Mouse (Mus musculus) frontal cortex, adult 2 months (tissue): Measurements from ENCODE around the gene Wipi2. TPM values are rescaled to one million over a fixed set of nuclear protein-coding genes. Genes with fewer than 3 reads are reported as not detected.
A peak's percentile ranks its signal among the peaks of the same experiment; 100 is the strongest.

ENCODE experiments used
- DNase-seq, 2 experiments: peaks; one replicate each; pipeline ENCODE4 v3.0.0; 2022; ENCODE audit warnings: low spot score in 1 of 2; ENCODE audit errors: extremely low spot score in 1 of 2
- polyA plus RNA-seq: library from polyadenylated mRNA; depleted of rRNA; stranded (reverse); fragments of >200 nt; gene quantifications from 2 replicates; pipeline ENCODE4 v1.2.3, GENCODE M21; 2012

Gene Wipi2
- polyA plus RNA-seq, 1 experiment = 74.2 TPM

DNA sequence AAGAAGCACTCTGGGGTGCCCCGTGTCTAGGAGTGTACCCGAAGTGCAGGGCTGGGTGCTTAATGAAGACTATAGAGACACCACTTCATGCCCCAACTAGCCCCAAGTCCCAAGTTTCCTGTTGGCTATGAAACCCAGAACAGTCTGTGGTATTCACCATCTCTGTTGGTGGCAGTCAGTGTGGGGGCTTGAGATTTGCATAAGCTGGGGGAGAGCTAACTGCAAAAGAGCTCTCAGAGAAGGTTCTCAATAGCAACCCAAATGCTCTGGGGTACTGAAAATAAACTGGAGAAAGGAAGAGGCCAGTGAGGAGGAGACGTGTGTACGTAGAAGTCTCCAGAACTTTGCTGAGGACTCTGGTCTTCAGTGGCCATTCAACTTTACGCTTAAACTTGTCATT is 55.0 kb downstream of the Wipi2 start:
- no peak for DNase-seq

DNA sequence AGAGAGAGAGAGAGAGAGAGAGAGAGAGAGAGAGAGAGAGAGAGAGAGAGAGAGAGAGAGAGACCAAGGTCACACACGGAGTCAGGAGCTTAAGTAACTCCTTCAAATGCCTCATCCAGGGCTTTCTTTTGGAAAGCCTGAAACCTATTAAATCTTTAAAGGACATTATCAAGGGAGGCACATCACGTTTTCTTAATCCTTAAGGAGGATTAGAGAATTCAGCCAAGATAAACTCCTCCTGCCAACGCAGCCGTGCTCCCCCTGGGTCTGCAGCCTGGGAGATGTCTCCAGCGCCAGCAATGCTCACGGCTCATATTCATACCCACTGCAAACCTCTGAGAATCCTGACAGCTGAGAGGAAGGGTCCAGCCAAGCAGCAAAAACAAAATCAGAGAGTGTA is 61.4 kb downstream of the Wipi2 start:
- no peak for DNase-seq

DNA sequence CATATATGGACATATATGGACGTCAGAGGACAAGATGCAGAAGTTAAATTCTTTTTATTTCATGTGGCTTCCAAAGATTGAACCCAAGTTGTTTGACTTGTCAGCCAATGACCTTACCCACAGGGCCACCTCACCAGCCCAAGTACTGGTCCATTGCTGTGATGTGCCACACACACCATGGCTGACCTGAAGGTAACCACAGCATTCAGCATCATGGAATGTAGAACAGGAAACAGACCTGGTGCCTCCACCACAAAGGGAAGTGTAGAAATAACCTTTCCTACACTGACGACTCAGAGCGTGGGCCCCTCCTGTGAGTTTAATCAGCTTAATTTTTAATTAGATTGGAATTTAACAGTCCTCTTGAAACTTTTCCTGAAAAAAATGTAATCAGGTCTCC is 62.8 kb downstream of the Wipi2 start:
- DNase-seq = no peak

DNA sequence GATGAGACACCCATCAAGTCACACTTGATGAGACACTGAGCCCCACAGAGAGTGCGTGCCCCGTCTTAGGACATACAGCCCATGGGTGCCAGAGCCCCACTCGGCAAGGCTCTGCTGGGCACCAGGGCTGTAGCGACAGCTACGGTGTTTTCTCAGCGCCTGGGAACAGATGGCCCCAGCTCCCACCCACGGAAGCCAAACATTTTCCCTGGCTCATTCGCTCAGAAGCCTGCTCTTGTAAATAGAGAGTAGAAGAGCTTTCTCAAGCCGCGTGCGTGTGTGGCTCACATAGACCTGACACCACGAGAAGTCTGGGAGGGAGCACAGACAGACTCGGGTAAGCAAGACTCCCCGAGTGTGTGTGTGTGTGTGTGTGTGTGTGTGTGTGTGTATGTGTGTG is 64.8 kb downstream of the Wipi2 start, which contains the start of gene Slc29a4:
Slc29a4 (plus strand) TSS at position 265 of the 400 bp plus-strand sequence.
- peak; percentile 67 to 85 for DNase-seq

DNA sequence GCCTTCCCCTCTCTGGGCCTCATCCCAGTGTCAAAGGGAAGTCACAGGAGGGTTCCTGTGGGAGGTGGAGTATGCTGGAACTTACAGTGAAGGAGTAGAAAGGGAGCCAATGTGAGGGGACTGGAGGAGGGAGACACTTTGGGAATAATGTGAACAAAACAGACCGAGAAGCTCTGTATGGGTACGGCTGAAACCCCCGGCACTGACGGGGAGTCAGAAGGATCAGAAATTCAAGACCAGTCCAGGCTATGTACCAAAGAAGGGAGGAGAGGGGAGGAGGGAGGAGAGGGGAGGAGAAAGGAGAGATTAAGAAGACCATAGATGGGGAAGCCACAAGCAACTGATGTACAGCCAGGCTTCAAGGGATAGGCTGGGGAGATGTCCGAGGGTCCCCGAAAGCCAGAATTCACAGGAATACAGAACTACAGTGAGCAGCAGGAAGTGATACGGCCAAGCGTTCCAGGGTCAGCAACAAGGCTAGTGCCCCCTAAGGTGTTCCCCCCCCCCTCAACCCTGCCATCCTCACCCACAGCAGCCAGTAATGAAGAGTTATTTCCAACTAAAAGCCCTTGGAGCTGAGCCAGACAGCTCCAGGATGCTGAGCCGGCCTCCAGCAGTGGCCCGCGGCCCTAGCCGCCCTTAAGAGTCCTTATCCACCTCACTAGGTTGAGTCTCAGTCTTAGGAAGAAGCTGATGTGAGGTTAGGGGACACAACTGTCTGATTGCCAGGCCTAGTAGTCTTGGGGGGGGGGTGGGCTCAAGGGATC is 65.7 kb downstream of the Wipi2 start:
- DNase-seq = no peak

DNA sequence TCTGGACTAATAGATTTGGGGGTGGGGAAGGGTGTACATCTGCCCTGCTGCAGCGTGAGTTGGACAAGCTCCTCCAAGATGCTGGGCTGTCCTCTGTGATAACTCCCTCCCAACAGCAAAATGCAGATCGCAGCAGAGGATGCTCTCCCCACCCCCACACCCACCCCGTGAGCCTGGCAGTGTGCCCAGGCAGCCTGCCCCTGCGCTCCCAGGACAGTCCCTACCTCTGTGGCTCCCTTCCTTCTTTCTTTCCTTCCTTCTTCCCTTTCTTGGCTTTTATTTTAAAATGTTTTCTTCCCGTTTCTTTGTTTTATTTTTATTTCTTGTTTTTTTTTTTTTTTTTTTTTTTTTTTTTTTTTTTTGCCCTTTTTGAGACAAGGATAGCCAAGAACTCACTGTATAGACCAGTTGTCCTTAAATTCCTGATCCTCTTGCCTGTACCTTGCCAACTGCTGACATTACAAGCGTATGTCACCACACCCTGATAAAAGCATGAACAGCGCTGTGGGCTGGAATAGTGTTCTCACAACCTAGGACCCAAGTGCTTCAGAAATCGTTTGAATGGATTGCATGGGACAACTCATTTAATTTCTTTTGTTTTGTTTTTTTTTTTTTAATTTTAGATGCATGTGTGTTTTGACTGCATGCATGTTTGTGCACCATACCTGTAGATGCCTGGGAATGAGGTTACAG is 66.4 kb downstream of the Wipi2 start:
- no peak for DNase-seq

DNA sequence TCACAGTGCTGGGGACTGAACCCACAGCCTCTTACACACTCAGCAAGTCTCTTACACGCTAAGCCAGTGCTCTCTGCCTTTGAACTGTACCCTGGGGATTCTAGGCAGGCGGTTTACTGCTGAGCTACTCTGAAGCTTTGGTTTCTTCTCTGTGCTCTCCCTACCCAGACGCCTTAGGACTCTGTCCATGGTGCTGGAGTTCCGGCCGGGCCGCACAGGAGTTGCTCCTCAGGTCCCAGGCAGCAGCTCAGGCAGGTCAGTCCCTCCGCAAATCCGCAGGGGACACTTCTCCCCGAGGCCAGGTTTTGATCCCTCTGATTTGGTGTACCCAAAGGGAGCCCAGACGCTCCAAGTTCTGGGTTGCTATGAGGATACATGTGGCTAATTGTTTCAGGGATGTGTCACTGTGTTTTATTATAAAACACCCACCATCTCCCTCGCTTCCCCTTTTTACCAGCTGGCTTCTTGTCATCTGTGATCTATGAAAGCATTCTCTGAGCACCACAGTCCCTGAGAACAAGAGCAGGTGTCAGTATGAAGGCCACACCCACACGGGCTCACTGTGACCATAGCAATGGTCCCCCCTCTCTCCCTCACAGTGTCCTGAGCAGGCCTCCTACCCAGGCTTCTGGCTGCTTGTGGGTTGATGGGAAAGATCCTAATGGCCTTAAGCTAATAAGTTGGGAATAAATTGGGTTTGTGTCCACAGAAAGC is 67.3 kb downstream of the Wipi2 start:
- no peak for DNase-seq

DNA sequence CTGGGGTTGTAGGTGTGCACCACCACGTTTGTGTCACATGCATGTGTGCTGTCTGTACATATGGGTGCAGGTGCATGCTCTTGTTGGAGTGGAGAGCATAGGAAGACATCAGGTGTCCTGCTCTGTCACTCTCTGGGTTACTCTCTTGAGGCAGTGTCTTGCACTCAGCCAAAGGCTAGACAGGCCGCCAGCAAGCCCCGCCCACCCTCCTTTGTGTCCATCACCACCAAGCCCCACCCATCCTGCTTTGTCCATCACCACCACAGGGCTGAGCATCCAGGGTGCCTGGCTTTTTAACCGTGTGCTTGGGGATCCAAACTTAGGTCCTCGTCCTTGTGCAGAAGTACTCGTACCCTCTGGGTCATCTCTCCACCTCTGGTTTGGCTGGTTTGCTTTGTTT is 68.8 kb downstream of the Wipi2 start:
- no peak for DNase-seq

DNA sequence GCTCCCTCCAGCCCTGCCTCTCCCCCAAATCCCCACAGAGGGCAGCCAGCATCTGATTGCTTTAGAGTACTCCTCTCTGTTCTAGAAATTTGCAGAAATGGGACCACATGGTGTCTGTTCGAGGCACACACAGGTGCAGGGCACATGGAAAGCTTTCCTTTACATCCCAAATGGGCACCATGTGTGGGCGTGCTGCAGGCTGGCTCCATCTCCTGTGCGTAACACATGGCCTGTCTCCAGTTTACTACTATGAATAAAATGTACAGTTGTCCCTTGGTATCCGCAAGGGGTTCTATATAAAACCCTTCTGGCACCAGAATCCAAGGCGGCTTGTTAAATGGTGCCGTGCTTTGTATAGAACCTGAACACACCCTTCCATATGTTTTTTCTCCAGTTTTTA is 69.4 kb downstream of the Wipi2 start:
- DNase-seq = peak; percentile 79 to 82

DNA sequence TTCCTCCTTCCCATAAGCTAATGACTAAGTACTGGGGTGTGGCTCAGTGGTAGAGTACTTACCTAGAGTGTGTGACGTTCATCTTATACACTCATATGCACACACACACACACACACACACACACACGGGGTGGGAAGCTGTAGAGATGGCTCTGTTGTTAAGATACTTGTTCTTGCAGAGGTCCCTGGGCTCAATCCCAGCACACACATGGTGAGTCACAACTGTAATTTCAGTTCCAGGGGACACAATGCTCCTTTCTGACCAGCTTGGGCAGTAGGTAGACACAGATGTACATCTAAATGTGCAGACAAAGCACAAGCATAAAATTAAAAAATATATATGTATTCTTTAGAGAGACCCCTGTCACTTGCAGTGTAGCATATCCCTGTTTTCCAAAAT is 70.2 kb downstream of the Wipi2 start:
- no peak for DNase-seq

DNA sequence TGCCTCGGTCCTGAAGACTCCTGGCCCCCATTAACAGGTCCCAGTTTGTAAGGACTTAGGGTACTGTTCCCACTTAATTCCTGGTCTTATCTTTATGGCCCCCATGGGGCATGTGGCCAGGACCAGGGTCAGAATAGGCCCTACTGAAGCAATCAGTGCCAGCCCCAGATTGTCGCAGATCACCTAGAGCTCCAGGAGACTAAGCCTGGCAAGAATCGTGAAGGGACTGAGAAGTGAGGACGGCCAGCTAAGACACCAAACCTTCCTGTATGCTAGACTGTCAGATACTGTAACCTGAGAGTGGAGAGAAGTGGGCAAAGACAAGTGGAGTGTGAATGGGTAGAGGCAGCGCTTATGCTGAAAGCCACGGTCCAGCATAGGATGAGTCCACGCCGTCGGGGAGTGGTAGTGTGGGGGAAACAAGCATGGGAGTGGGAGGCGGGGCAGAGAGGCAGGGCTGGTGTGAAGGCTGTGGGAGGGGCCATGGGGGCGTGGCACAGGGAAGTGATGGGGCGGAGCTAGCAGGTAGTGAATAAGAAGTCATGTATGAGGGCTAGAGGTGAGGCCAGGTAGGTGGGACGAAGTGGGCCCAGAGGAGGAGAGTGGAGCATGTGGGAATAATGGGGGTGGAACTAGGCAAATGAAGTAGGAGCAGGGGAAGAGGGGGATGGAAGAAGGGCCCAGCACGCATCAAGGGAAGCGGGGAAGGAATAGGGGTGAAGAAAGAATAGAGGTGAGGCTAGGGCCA is 73.5 kb downstream of the Wipi2 start:
- no peak for DNase-seq

DNA sequence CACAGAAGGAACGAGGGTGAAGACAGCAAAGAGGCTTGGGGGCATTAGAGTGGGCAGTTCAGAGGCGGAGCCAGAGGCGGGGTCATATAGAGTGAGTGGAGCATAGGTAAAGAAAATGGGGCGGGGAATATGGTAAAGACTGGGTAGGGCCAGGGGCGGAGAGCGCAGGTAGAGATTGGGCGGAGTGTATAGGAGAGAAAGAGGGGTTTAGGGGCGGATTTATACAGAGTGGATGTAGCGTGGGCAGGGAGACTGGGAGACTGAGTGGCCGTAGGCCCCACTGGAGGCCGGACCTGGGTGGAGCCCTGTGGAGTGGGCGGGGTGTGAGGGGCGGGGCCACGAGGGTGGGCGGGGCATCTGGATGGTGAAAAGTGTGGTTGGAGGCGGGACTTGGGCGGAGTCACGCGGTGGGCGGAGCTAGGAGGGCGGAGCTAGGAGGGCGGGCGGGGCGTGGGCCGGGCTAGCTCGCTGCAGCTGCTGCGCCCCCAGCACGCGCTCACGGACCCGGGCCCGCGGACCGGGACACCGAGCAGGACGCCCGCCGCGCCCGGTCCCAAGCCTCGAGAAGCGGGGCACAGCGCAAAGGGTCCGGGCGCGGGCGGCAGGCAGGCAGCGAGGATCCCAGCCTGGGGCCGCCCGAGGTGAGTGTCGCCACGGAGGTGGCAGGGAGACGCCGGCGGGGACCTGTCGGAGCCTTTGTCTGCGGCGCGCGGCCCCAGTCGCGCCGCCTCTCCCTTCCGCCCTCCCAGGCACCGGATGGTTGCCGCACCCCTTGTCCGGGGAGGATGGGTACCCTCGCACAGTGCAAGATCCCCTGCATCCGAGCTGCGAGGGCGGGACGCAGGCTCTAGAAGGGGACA is 74.4 kb downstream of the Wipi2 start:
- DNase-seq = no peak

DNA sequence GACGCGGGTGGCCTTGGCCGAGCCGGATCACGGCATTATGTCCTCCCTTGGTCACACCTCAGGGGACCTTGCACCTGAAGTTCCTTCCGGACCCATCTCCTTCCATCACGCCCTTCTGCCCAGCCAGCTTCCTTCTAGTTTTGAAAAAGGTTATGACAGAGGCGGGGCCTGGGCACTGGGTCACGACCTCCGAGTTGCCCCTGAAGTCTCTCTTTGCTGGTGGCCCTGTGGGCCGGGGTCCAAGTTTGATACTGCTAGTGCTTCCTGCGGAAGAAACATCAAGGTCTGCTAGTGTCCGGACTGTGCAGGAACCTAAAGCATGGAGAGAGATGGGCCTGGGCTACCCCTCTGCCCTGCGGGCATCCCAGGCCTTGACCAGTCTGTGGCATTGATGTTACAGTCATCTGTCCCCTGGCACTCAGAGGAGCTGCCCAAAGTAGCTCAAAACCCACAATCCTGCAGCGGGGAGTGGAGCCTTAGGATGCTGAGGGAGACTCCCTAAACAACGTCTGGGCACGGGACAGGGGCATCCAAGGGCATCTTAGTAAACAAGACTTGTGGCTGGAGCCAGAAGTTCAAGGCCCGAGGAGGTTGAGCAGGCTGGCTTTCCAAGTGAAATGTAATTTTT is 75.1 kb downstream of the Wipi2 start:
- DNase-seq = no peak

DNA sequence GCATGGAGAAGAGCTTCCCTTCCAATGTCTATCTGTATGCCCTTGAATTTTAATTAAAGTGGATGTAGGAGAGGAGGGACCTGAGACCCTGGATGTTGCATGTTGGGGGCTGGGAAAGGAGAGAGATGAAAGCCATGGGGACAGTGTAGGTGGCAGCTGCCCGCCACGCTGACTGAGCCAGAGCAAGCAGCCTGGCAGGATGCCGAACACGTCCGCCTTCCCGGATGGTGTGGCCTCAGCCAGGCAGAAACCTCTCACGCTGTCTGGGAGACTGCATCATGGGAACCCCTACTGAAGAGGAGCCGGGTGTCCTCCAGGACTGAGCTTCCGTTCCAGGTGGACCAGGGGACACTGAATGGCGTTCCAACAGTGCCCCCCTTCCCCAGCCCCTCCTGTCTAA is 76.1 kb downstream of the Wipi2 start:
- peak in 1 of 2 experiments; percentile 72 for DNase-seq

DNA sequence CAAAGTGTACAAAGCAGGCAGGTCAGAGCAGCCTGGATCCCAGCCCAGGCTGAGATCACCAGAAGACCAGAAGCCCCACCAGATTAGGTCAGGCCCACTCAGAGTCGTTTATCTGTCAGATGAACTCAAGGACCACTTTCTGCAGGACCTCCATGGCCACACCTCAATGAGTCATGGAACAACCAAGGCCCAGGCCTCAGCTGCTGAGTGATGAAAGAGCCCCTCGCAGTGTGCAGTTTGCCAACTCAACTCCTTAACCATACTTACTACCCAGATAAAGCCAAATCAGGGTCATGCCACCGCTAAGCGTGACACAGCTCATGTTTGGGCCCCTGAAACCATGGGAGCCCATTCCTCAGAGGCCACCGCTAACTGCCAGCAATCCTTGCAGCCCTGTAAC is 80.2 kb downstream of the Wipi2 start:
- no peak for DNase-seq

DNA sequence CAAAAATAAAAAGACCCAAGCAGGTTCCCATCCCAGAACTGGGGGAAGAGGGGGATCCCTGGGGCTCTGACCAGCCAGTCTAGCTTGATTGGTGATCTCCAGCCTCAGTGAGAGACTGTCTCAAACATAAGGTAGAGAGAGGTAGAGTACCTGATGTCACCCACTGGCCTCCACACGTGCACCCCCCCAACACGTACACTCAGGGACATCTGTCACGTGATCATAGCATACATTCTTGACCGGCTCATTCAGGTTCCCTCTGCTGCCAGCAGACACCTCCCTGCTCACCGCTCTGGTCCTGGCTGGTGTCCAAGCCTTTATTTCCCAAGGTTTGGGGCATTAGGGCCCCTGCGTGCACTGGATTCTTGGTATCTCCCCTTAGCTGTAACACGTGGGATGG is 81.9 kb downstream of the Wipi2 start:
- no peak for DNase-seq

DNA sequence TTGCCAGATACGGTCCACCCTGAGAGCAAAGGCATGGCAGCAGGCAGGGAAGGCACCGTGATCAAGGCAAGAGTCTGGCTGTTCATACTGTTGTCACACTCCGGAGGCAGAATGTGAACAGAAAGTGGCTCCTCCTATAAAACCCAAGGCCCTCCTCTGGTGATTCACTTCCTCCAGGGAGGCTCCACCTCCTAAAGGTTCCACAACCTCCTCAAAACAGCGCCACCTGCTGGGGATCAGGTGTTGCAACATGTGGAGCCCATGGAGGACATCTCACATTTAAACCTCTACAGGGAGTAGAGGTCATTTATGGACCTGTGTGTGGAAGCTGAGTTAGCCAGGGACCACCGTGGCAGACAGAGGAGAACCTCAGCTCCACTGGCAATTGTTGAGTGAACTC is 84.9 kb downstream of the Wipi2 start:
- DNase-seq = no peak

DNA sequence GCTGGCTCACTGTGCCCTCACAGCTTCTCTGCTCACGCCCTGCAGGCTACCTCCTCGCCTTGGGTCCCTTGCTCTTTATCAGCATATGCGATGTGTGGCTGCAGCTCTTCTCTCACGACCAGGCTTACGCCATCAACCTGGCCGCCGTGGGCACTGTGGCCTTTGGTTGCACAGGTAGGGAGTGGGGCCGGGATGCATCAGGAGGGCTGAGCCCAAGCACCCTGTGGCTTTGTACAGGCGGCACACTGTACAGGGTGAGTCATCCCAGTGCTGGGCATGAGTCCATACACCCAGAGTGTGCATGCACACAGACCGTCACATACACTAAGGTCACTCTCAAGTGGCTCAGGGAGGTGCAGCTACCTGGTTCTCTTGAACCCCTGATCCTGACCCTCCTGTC is 86.5 kb downstream of the Wipi2 start:
- no peak for DNase-seq

DNA sequence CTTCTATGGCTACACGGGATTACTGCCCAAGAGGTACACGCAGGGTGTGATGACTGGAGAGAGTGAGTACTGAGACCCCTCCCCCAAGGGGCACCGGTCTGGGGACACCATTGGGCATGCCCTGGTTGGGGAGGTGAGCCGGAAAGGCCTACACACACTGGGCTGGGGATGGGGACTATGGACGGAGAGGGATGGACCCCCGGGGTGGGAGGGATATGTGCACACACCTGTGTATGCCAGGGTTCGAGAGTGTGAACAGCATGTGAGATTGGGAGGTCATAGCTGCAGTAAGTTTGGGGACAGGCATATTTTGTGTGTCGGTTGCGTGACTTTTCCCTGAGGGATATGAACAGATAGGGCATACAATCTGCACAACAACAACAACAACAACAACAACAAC is 87.6 kb downstream of the Wipi2 start:
- no peak for DNase-seq

DNA sequence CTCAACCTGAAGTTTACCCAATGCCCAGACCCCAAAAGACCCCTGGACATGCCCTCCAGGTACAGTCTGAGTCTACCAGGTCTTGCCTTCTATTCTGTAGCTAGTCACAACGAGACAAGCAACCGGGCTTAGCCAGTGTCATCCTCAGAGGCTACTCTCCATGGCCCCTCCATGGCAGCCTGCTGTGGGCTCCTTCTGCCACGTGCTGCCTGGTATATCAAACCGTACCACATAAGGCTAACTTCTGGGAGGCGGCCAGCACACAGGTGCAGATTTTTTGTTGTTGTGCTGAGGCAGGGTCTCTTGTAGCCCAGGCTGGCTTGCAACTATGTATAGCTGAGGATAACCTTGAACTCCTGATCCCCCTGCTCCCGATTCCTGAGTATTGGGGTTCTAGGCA is 88.6 kb downstream of the Wipi2 start:
- DNase-seq = no peak
